Mouse (Mus musculus) forebrain, embryonic 16.5 days (tissue): Measurements from ENCODE around the gene Ubr3. TPM values are rescaled to one million over a fixed set of nuclear protein-coding genes. Genes with fewer than 3 reads are reported as not detected.

Source experiments
- ATAC-seq: fragments of 200-750 bp; cut with Nextera tagmentation; 2 replicates; pipeline ENCODE4 v1.8.0; 2017; ENCODE audit warnings: mild to moderate bottlenecking, moderate library complexity
- H3K27ac ChIP-seq: fragments of 300-500 bp; sonication (generic); 2 replicates; pipeline ENCODE4 v1.5.1; 2014; ENCODE audit warnings: low read length, control low read depth
- H3K27me3 ChIP-seq: fragments of 300-500 bp; sonication (generic); replicated peaks from 2 replicates; pipeline ENCODE4 v1.6.1; 2014; ENCODE audit warnings: low read length; ENCODE audit not compliant: control insufficient read depth, insufficient read depth
- H3K36me3 ChIP-seq: fragments of 300-500 bp; sonication (generic); 2 replicates; pipeline ENCODE4 v1.6.1; 2014; ENCODE audit not compliant: control insufficient read depth, insufficient read depth
- H3K4me1 ChIP-seq: fragments of 300-500 bp; sonication (generic); replicated peaks from 2 replicates; pipeline ENCODE4 v1.6.1; 2014; ENCODE audit warnings: low read length; ENCODE audit not compliant: control insufficient read depth, insufficient read depth
- H3K4me2 ChIP-seq: fragments of 300-500 bp; sonication (generic); 2 replicates; pipeline ENCODE4 v1.6.1; 2014; ENCODE audit warnings: mild to moderate bottlenecking, low read length, control low read depth
- H3K4me3 ChIP-seq: fragments of 300-500 bp; sonication (generic); replicated peaks from 2 replicates; pipeline ENCODE4 v1.5.1; 2014; ENCODE audit warnings: mild to moderate bottlenecking, low read length, control low read depth
- H3K9ac ChIP-seq: fragments of 300-500 bp; sonication (generic); replicated peaks from 2 replicates; pipeline ENCODE4 v1.6.1; 2014; ENCODE audit warnings: low read depth, low read length, control low read depth
- H3K9me3 ChIP-seq: fragments of 300-500 bp; sonication (generic); 2 replicates; pipeline ENCODE4 v1.6.1; 2016; ENCODE audit warnings: low read length; ENCODE audit not compliant: control insufficient read depth
- WGBS: fragments of 180-500 bp; shearing (Covaris S2); extraction: QIAGEN DNeasy Blood & Tissue Kit; methylation state at CpG from one replicate; pipeline ENCODE4 v1.1.7; 2014; 5-methylcytosine and 5-hydroxymethylcytosine counted together
- polyA plus RNA-seq: library from polyadenylated mRNA; unstranded; fragments of >200 nt; fragmentation: Nextera tagmentation; extraction: Ambion mirVana; gene quantifications from 2 replicates; pipeline ENCODE4 v1.2.1, GENCODE M21; 2015

The Ubr3 gene
- polyA plus RNA-seq, 1 experiment from 2014 or later: 18.2 TPM

DNA sequence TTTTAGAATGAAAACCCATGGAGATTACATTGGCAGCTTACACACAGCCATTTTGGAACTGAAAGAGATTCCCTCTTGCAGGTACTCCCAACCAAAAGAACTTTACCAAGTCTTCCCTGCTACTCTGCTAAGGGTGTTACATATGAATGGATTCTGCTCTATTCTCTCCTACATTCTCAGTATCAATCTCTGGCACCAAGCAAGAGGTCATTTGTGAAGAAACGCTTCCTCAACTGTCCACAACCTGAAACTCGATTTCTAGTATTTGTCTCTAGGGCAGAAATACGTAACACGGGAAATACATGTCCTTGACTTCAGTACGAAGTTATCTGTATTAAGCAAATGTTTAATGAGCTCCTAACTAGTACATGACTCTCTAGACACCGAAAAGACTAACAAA lies 12.5 kb upstream of the Ubr3 start:
- H3K27ac ChIP-seq: no peak overlapping the region
- H3K4me2 ChIP-seq: peak overlapping the region; percentile 78
- peak overlapping the region; percentile 64 for H3K4me3 ChIP-seq
- no peak overlapping the region for H3K9ac ChIP-seq
- ATAC-seq: no peak
- H3K4me1 ChIP-seq: peaks cover 7% of the 10 kb centered on the region
- no peaks in the 10 kb centered on the region for H3K36me3 ChIP-seq
- WGBS: 60% methylated on average over 6 of the region's 6 CpGs
- no peaks in the 10 kb centered on the region for H3K9me3 ChIP-seq
- no peaks in the 10 kb centered on the region for H3K27me3 ChIP-seq

DNA sequence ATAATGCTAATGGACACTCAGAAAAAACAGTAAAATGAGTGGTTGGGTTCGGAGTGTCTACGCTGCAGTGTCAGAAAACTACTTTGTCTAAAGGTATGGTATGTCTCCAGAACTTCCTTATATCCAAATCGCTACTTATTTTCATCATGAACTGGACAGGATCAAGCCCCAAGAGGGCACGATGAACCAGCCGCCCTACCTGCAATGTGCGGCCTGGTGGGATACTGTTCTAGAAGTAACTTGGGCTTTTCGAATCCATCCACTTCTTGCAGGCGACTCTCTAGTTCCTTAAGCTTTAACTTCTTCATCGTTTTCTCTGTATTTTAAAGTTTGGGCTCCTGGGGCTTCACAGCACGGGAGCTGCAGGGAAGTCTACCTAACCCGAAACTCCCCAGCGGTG lies 12.0 kb upstream of the Ubr3 start:
- WGBS: 7% methylated on average over 12 of the region's 12 CpGs
- no peaks in the 10 kb centered on the region for H3K27me3 ChIP-seq
- H3K4me1 ChIP-seq: peaks cover 7% of the 10 kb centered on the region
- H3K9me3 ChIP-seq: no peaks in the 10 kb centered on the region
- H3K9ac ChIP-seq: peak overlapping the region; percentile 74
- H3K4me3 ChIP-seq: peak overlapping the region; percentile 64
- no peaks in the 10 kb centered on the region for H3K36me3 ChIP-seq
- H3K27ac ChIP-seq: peak overlapping the region; percentile 70
- peak overlapping the region; percentile 78 for H3K4me2 ChIP-seq
- ATAC-seq: no peak; the same call in 1 of the 2 replicates

DNA sequence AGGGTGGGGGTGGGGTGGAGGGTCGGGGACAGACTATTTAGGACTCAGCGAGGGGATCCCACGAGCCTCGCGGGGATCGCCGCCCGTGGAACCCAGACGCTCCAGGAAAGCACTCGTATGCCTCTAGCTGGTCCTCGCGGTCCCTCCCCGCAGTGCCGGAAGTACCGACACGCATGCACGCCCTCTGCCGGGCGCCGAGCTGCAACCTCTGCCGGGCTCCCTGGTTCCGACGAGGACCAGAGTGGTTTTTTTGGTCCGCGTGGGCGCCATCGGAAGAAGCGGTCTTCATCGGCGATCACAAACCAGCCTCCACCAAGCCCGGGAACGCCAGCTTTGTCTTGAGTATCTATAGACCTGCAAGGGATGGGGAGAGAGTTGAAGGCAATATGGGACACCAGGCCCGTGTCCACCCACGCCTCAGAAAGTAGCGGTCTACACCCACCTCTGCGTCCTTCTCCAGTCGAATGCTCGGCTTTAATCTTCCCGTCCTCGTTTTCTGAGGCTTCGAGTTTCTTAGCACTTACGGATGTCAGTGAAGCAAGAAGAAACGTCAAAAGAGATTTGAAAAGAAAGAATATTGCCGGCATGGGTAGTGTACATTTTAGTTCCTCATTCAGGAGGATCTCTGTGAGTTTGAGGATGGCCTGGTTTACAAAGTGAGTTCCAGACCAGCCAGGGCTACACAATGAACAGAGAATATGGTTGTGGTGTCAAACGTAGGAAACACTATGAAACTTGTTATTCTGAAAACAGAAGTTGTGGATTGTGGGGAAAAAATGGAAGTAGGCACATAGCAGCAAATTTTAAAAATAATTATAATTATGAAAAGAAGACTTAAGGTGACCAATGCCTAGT lies 11.4 kb upstream of the Ubr3 start, which contains the start of gene Mettl5:
TSS of gene Mettl5 (minus strand) at position 165 of the 855 bp plus-strand sequence.
- peaks cover 7% of the 10 kb centered on the region for H3K4me1 ChIP-seq
- H3K9me3 ChIP-seq: no peaks in the 10 kb centered on the region

DNA sequence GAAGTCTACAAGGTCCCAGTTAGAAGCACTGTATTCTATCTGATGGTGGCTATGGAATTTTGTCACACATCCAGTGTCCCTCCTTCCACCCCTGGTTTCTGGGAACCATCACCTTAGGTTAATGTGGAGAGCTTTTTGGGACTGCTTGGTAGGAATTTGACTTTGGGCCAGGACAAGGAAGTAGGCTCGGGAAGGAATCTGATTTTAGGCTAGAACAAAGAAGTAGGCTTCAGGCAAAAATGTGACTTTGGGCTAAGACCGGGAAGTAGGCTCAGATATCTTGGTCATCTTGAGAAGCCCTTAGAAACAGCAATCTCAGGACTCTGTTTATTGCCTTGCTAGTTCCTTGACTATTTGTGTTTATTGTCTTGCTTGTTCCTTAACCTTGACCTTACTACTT lies 8.1 kb upstream of the Ubr3 start:
- H3K36me3 ChIP-seq: no peaks in the 10 kb centered on the region
- no peak overlapping the region for H3K4me3 ChIP-seq
- WGBS: 84% methylated on average over 2 of the region's 2 CpGs
- no peak overlapping the region for H3K4me2 ChIP-seq
- no peaks in the 10 kb centered on the region for H3K27me3 ChIP-seq
- no peak overlapping the region for H3K27ac ChIP-seq
- H3K9me3 ChIP-seq: no peaks in the 10 kb centered on the region
- no peak for ATAC-seq
- H3K9ac ChIP-seq: no peak overlapping the region
- peaks cover 7% of the 10 kb centered on the region for H3K4me1 ChIP-seq

More for the DNA sequence above, 11.4 kb upstream of the Ubr3 start, which contains the start of gene Mettl5:
- 2% methylated on average over 45 of the region's 45 CpGs for WGBS
- peak; percentile 98 for ATAC-seq
- Histone ChIP-seq H3K27ac (peak within 1 kb of the TSS; percentile 70), H3K4me2 (peak within 1 kb of the TSS; percentile 78), H3K4me3 (peak within 1 kb of the TSS; percentile 64), H3K27me3 (no peaks in the 10 kb centered on the region), H3K9ac (peak within 1 kb of the TSS; percentile 74), H3K36me3 (no peaks in the 10 kb centered on the region)

DNA sequence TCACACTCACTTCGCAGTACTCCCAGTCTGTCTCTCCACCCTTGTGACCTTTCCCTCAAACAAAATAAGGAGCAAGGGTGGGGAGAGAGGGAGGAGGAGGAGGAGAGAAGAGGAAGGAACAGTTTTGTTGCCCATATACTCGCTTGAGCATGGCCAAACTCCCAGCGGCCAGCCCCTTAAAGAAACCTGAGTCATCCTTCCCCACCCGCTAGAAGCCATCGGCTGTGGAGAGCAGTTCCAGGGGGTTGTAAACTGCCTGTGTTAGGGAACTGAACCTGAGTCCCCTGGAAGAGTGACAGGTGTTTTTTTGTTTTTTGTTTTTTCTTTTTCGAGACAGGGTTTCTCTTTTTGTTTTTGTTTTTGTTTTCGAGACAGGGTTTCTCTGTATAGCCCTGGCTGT lies 6.2 kb upstream of the Ubr3 start:
- Histone ChIP-seq H3K27me3 (no peaks in the 10 kb centered on the region), H3K36me3 (no peaks in the 10 kb centered on the region), H3K9ac (no peak overlapping the region), H3K9me3 (no peaks in the 10 kb centered on the region), H3K4me1 (peaks cover 1% of the 10 kb centered on the region), H3K27ac (no peak overlapping the region), H3K4me3 (no peak overlapping the region), H3K4me2 (no peak overlapping the region)
- 72% methylated on average over 7 of the region's 7 CpGs for WGBS
- ATAC-seq: no peak

DNA sequence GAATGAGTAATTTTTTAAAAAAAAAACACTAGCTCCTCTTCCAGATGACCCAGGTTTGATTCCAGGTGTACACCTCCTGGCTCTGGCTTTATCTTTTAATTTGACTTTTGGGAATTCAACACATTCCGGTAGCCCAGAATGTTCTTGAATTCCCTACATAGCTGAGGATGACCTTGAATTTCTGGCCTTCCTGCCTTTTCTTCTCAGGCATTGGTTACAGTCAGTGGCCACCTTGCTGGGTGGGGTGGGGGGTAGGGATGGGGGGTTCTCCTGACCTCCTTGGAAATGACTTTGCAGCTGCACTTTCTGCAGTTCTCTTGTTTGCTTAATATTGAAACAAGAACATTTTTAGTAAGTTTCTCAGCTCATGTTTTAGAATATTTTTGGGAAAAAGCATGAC lies 3.9 kb upstream of the Ubr3 start:
- Histone ChIP-seq H3K4me2 (no peak overlapping the region), H3K9ac (no peak overlapping the region), H3K4me1 (no peaks in the 10 kb centered on the region; the same call in 1 of the 2 replicates), H3K27me3 (no peaks in the 10 kb centered on the region), H3K9me3 (no peaks in the 10 kb centered on the region), H3K36me3 (no peaks in the 10 kb centered on the region), H3K27ac (no peak overlapping the region), H3K4me3 (no peak overlapping the region)
- ATAC-seq: no peak
- WGBS: 100% methylated on average over 1 of the region's 1 CpGs

DNA sequence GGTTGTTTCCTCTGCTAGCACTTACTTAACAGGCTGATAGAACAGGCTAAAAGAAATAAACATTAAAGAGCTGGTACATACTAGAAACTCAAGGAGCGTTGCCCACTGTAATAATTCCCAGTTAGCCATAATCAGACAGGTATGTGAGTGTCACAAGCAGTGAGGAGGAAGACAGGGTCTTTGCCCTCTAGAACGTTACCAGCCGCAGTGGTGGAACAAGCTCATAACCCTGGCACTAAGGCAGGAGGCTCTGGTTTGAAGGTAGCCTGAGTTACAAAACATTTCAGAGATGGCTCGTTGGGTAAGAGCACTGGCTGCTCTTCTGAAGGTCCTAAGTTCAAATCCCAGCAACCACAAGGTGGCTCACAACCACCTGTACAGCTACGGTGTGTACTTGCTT lies 3.2 kb upstream of the Ubr3 start:
- no peak overlapping the region for H3K27ac ChIP-seq
- 90% methylated on average over 5 of the region's 5 CpGs for WGBS
- no peak overlapping the region for H3K4me3 ChIP-seq
- no peaks in the 10 kb centered on the region for H3K27me3 ChIP-seq
- ATAC-seq: no peak
- no peak overlapping the region for H3K4me2 ChIP-seq
- H3K9ac ChIP-seq: no peak overlapping the region
- H3K9me3 ChIP-seq: no peaks in the 10 kb centered on the region
- peaks cover 6% of the 10 kb centered on the region for H3K4me1 ChIP-seq
- no peaks in the 10 kb centered on the region for H3K36me3 ChIP-seq

DNA sequence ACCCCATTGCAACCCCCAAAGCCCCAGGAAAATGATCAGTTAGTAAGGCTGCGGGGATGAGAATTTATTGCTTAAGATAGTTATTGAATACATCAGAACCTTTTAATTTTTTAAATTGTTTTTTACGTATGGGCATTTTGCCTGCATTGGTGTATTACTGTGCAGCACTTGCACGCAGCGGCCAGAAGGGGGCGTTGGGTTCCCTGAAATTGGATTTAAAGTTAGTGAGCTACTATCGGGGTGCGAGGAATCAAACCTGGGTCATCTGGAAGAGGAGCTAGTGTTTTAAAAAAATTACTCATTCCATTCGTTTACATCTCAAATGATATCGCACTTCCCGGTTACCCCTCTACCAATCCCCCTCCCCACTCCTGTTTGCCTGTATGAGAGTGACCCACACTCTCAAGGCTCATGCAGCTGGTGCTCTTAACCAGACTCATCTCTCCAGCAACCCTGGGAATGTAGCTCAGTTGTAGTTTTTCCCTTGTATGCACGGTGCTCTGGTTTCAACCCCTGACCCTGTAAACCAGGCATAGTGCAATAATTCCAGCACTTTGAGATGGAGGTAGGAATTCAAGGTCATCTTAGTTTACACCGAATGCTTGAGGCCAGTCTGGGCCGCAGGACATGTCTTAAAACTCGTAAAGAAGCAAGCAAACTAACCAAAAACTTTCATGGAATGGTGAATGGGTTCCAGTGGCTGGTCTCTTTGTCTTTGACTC lies 1.4 kb upstream of the Ubr3 start:
- no peak overlapping the region for H3K9ac ChIP-seq
- no peaks in the 10 kb centered on the region for H3K27me3 ChIP-seq
- H3K4me2 ChIP-seq: no peak overlapping the region
- no peaks in the 10 kb centered on the region for H3K9me3 ChIP-seq
- H3K27ac ChIP-seq: no peak overlapping the region
- H3K4me3 ChIP-seq: no peak overlapping the region
- peaks cover 16% of the 10 kb centered on the region for H3K4me1 ChIP-seq
- 64% methylated on average over 14 of the region's 14 CpGs for WGBS
- ATAC-seq: no peak
- H3K36me3 ChIP-seq: no peaks in the 10 kb centered on the region

DNA sequence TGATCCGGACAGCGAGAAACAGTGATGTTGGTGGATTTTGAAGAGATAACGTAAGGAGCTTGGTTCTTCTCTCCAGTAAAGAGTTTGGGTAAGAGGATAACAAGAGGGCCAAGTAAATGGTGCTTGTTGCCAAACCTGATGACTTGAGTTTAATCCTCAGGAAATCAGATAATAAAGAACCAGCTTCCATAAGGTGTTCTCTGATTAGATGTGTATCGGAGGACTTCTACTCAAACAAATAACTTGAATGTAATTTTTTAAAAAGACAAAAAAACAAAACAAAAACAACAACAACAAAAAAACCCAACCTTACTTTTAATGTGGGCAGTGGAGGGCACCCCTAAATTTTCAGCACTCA lies 843 bp upstream of the Ubr3 start:
- no peak overlapping the region for H3K4me3 ChIP-seq
- peaks cover 16% of the 10 kb centered on the region for H3K4me1 ChIP-seq
- no peak overlapping the region for H3K9ac ChIP-seq
- no peaks in the 10 kb centered on the region for H3K36me3 ChIP-seq
- H3K27me3 ChIP-seq: no peaks in the 10 kb centered on the region
- H3K9me3 ChIP-seq: no peaks in the 10 kb centered on the region
- WGBS: 94% methylated on average over 4 of the region's 4 CpGs
- H3K27ac ChIP-seq: no peak overlapping the region
- no peak for ATAC-seq
- H3K4me2 ChIP-seq: no peak overlapping the region
